Mouse (Mus musculus) stomach, embryonic 16.5 days (tissue): ENCODE data around the gene Nos2. TPM values are rescaled to one million over a fixed set of nuclear protein-coding genes. Genes with fewer than 3 reads are reported as not detected.
"Not testable (repeated sequence)": the region's sequence is repeated elsewhere in the genome, so short reads cannot be mapped to it uniquely, and the experiment has no call there.

Experiments
- ATAC-seq: fragments of 200-750 bp; cut with Nextera tagmentation; 2 replicates; pipeline ENCODE4 v1.8.0; 2017; ENCODE audit warnings: moderate number of reproducible peaks, moderate TSS enrichment; ENCODE audit not compliant: insufficient read depth, low FRiP score
- H3K27ac ChIP-seq: fragments of 300-500 bp; sonication (generic); 2 replicates; pipeline ENCODE4 v1.5.1; 2014; ENCODE audit warnings: low read length
- H3K27me3 ChIP-seq: fragments of 300-500 bp; sonication (generic); 2 replicates; pipeline ENCODE4 v1.6.1; 2014; ENCODE audit warnings: low read length, control low read depth, mixed read lengths; ENCODE audit not compliant: control insufficient read depth, insufficient read depth
- H3K36me3 ChIP-seq: fragments of 300-500 bp; sonication (generic); 2 replicates; pipeline ENCODE4 v1.6.1; 2014; ENCODE audit warnings: low read length; ENCODE audit not compliant: control insufficient read depth, insufficient read depth
- H3K4me1 ChIP-seq: fragments of 300-500 bp; sonication (generic); 2 replicates; pipeline ENCODE4 v1.6.1; 2014; ENCODE audit warnings: low read length, control low read depth, mixed read lengths; ENCODE audit not compliant: control insufficient read depth, insufficient read depth
- H3K4me2 ChIP-seq: fragments of 300-500 bp; sonication (generic); 2 replicates; pipeline ENCODE4 v1.6.1; 2014; ENCODE audit warnings: low read depth, low read length, mixed read lengths
- H3K4me3 ChIP-seq: fragments of 300-500 bp; sonication (generic); replicated peaks from 2 replicates; pipeline ENCODE4 v1.5.1; 2014; ENCODE audit warnings: mild to moderate bottlenecking, low read length
- H3K9ac ChIP-seq: fragments of 300-500 bp; sonication (generic); 2 replicates; pipeline ENCODE4 v1.6.1; 2014; ENCODE audit warnings: low read length
- H3K9me3 ChIP-seq: fragments of 300-500 bp; sonication (generic); replicated peaks from 2 replicates; pipeline ENCODE4 v1.6.1; 2016; ENCODE audit warnings: low read length, control low read depth; ENCODE audit not compliant: control insufficient read depth
- WGBS: fragments of 180-500 bp; shearing (Covaris S2); extraction: QIAGEN DNeasy Blood & Tissue Kit; methylation state at CpG from one replicate; pipeline ENCODE4 v1.1.7; 2014; 5-methylcytosine and 5-hydroxymethylcytosine counted together
- polyA plus RNA-seq: library from polyadenylated mRNA; unstranded; fragments of >200 nt; fragmentation: Nextera tagmentation; extraction: Ambion mirVana; gene quantifications from 2 replicates; pipeline ENCODE4 v1.2.1, GENCODE M21; 2015

Nos2 gene
- polyA plus RNA-seq, 1 experiment from 2014 or later = 1.6 TPM

DNA sequence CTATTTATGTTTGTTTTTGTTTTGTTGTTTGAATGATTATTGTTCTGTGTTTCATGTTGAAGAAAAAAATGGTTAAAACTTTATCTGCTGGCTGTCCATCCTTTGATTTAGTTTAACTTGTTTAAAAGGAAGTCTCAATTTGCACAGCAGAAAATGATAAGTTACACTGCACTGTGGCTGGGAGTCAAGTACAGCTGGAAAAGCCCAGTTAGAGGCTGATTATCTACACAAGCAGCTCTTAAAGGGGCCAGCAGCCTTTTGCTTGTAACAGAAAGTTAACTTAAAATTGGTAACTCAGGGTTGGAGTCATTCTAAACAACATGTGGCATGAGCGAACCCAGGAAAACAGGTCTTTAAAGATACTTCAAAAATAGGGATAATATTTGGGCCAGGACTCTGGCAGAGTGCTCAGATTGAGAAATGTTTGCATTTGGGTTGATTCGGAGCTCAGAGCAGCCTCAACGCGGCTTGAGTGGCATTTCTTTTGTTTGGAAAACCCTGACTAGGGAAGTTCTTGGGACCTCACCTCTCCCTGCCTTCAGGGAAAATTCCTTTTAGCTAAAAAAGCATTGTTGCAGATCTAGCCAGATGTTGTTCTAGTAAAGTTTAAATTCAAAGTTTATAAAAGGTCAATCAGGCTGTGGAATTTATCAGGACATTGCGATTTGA is 70.4 kb downstream of the Nos2 start:
- not testable (repeated sequence) for H3K27me3 ChIP-seq, H3K4me1 ChIP-seq, H3K4me3 ChIP-seq, ATAC-seq, H3K9ac ChIP-seq, H3K27ac ChIP-seq, H3K36me3 ChIP-seq, H3K9me3 ChIP-seq, H3K4me2 ChIP-seq
- WGBS = 72% methylated on average over 5 of the region's 5 CpGs

DNA sequence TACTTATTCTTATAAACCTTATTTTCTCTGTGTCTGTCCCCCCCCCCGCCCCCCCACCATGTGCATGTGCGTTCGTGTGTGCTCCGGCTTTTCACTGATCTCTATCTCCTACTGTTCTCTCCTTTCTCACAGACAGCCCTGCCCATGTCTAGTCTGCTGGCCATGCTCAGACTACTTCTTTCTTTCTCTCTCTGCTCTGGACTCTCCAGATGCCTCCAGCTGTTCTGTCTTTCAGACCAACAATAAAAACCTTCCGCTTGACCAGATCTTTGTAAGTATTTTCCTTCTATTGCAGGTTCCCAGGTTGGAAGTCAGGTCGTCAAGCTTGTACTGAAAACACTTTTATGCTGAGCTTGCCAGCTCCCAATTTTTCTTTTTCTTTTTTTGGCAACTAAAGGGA is 78.5 kb downstream of the Nos2 start:
- no peak; the same call in 1 of the 2 replicates for ATAC-seq
- H3K4me1 ChIP-seq = peaks cover 13% of the 10 kb centered on the region
- H3K36me3 ChIP-seq = no peaks in the 10 kb centered on the region
- H3K9me3 ChIP-seq = 0 out of 2 replicates have a peak, but pooled peaks cover 4% of the 10 kb centered on the region
- 39% methylated on average over 6 of the region's 6 CpGs for WGBS
- H3K4me2 ChIP-seq = no peak overlapping the region
- no peak overlapping the region for H3K4me3 ChIP-seq
- peak overlapping the region; percentile 57 for H3K27ac ChIP-seq
- H3K27me3 ChIP-seq = no peaks in the 10 kb centered on the region
- H3K9ac ChIP-seq = no peak overlapping the region

DNA sequence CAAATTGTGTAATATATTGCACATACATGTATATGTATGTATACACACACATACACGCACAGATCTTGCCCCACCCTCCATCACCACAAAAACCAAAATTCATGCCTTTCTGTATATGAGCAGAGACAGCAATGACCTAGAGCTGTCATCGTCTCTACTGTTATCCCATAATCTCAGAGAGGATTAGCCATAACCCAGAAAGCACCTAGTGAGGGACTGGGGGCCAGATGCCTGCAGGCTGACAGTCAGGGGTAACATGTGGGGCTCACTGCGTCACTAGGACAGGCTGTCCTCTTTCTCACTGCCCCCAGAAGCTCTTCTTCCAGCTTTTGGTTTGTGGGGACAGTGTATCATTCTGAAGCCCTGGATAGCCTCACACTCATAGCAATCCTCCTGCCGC is 81.3 kb downstream of the Nos2 start:
- no peak for ATAC-seq
- Histone ChIP-seq H3K9me3 (no peaks in the 10 kb centered on the region), H3K4me1 (peaks cover 13% of the 10 kb centered on the region), H3K4me3 (no peak overlapping the region), H3K27ac (peak overlapping the region; percentile 85; the same call in 1 of the 2 replicates), H3K9ac (no peak overlapping the region), H3K4me2 (no peak overlapping the region), H3K36me3 (no peaks in the 10 kb centered on the region), H3K27me3 (no peaks in the 10 kb centered on the region)
- WGBS = 76% methylated on average over 4 of the region's 4 CpGs

DNA sequence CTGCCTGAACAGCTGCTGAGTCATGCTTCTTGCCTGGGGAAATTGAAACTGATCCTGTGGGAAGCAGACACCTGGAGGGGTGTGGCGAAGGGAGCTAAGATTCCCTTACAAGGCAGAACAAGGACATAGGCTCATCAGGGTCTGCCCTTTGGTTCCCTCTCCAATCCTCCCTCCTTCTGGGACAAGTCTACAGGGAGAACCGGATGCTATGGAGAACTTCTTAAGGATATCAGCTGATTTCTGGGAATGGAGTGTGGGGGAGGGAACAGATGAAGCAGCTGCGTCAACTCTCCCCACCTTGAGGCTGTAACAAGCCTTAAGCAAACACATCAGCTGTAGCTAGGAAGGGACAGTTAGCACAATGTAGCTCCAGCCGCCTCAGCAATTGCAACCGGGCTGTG is 82.0 kb downstream of the Nos2 start:
- H3K9ac ChIP-seq = no peak overlapping the region
- H3K4me1 ChIP-seq = peaks cover 13% of the 10 kb centered on the region
- 0 out of 2 replicates have a peak overlapping the region, but pooled peaks have one; percentile 4 for H3K4me2 ChIP-seq
- peak overlapping the region; percentile 85 for H3K27ac ChIP-seq
- H3K9me3 ChIP-seq = no peaks in the 10 kb centered on the region
- no peaks in the 10 kb centered on the region for H3K27me3 ChIP-seq
- H3K4me3 ChIP-seq = no peak overlapping the region
- H3K36me3 ChIP-seq = no peaks in the 10 kb centered on the region
- ATAC-seq = peak; percentile 48
- 41% methylated on average over 5 of the region's 5 CpGs for WGBS

DNA sequence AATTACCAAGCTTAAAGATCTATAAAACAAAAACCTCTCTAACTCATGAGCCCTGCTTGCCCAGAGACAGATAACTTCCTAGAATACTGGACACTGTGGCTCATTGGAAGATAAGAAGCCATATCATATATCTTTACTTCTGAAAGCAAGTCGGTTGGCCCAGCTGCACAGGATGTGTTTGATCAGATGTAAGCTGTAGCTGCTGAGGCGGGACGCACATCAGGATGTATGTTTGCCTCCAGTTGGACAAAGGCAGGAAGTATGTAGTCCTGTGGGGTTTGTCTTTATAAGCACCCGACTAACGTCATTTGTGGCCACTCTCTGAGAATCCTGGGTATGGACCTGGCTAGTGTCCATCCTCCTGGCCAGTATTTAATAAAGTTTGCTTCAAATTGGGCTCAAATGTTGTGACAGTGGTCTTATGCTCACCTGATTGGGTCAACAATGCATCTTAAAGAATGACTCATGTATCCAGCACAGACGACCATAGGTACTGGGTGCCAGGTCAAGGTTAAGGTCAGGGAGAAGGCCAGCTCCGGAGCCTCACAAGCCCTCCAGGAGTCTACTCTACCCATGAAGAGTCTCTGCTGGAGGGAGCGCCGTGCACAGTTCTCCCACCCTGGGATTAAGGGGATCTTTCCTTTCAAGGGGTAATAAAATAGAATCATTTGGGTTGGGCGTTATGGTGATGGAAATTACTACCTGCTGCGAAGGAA is 82.6 kb downstream of the Nos2 start:
- no peak for ATAC-seq
- H3K4me1 ChIP-seq = peaks cover 13% of the 10 kb centered on the region
- 0 out of 2 replicates have a peak overlapping the region, but pooled peaks have one; percentile 4 for H3K4me2 ChIP-seq
- no peak overlapping the region for H3K4me3 ChIP-seq
- no peaks in the 10 kb centered on the region for H3K27me3 ChIP-seq
- 47% methylated on average over 11 of the region's 11 CpGs for WGBS
- no peaks in the 10 kb centered on the region for H3K9me3 ChIP-seq
- no peak overlapping the region for H3K9ac ChIP-seq
- H3K27ac ChIP-seq = peak overlapping the region; percentile 85
- no peaks in the 10 kb centered on the region for H3K36me3 ChIP-seq

DNA sequence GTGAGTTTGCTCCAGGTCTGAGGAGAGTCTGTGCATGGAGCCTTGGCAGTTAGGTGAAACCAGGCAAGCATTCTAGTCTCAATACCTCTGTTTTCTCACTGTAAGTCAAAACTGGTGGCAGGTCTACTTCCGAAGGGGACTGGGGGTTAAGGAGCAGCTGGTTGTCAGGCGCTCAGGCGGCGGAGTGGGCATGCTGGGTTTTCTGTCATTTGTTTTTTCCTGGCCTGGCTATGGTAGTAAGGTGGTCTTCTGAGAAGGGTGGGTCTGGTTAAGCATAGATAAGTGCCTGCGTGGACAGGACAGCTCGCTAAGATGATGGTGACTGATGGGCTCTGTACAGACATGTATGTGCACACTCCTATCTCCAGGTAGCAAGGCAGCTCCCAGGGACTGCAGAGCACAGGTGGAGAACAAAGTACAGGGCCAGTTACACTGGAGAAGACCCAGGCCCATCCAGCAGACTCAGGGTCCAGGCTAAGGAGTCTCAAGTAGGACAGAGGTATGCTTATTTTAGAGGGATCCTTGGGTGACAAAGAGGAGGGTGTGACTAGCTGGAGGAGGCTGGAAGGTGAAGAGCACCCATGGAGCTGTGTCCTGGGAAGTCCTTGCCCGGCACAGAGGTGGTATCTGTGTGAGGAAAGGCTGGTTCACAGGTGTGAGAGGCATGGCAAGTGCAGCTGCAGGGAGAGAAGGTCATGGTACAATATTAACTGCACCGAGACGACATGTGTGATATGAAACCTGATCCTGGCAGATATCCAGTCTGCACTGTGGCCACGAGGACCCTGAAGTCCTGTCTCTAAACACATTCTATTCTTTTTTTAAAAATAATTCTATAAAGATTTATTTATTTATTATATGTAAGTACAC is 83.4 kb downstream of the Nos2 start:
- Histone ChIP-seq H3K27ac (peak overlapping the region; percentile 85), H3K4me2 (no peak overlapping the region), H3K9ac (no peak overlapping the region), H3K4me1 (peaks cover 11% of the 10 kb centered on the region), H3K9me3 (no peaks in the 10 kb centered on the region), H3K36me3 (no peaks in the 10 kb centered on the region), H3K4me3 (no peak overlapping the region), H3K27me3 (no peaks in the 10 kb centered on the region)
- 66% methylated on average over 10 of the region's 10 CpGs for WGBS
- peak; percentile 34; the same call in 1 of the 2 replicates for ATAC-seq

DNA sequence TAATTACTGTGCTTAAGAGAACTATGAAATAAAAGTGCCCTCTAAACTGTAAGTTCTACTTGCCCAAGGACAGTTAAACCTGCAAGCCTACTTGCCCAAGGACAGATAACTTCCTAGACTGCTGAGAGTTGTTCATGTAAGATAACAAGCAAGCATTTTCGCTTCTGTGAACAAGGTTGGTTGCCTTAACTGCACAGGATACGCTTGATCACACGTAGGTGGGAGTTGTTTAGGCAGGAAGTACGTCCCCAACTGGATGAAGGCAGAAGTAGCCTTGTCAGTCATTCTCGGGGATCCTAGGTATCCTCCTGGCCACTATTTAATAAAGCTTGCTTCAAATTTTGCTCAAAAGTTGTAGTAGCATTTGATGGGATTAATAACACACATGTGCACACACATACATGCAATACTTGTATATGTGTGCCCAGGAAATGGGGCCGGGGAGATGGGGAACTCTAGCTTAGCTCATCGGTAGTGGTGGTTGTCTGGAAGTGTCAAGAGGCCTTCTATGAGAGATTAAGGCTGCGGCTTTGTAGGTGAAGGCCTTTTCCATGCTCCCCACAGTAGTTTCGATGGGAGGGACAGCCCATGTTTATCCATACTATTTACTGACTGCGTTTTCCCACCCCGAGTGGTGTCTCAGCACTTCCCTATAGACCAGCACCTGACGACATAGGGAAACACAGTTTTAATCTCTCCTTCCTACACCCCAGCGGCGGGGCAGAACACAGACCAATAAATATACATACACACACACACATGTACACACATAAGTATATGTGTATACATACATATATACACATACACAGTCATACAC is 85.2 kb downstream of the Nos2 start:
- Histone ChIP-seq H3K4me1 (peaks cover 11% of the 10 kb centered on the region), H3K4me2 (no peak overlapping the region), H3K27ac (peak overlapping the region; percentile 8; the same call in 1 of the 2 replicates), H3K9ac (no peak overlapping the region), H3K36me3 (no peaks in the 10 kb centered on the region), H3K4me3 (no peak overlapping the region), H3K27me3 (no peaks in the 10 kb centered on the region), H3K9me3 (no peaks in the 10 kb centered on the region)
- ATAC-seq = no peak
- 75% methylated on average over 14 of the region's 14 CpGs for WGBS

DNA sequence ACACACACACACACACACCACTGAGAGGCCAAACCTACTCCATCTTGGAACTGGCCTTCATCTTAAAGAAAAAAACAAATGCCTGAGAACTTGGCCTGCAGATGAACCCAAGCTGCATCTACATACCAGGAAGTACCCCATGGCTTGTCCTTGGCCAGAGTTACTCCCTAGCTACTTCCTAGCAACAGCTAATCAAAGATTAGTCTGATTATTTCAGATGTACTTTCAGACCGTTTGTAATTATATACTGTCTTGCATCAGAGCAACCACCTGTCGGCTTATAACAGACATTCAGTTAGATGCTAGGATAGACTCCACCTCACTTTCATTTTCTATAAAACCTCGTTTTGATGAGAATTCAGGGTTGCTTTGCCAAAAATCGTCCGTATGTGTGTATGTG is 85.8 kb downstream of the Nos2 start:
- Histone ChIP-seq H3K27ac (no peak overlapping the region; the same call in 1 of the 2 replicates), H3K4me3 (no peak overlapping the region), H3K9me3 (no peaks in the 10 kb centered on the region), H3K4me2 (no peak overlapping the region), H3K36me3 (no peaks in the 10 kb centered on the region), H3K4me1 (peaks cover 11% of the 10 kb centered on the region), H3K27me3 (no peaks in the 10 kb centered on the region), H3K9ac (no peak overlapping the region)
- no peak for ATAC-seq
- WGBS = 54% methylated on average over 5 of the region's 5 CpGs
